Mouse (Mus musculus) thymus, postnatal 10 days (tissue): ENCODE measurements around the gene Gm42421.

Source experiments
- DNase-seq, 2 experiments: peaks; one replicate each; pipeline ENCODE4 v3.0.0; 2021; ENCODE audit warnings: low spot score in 2 of 2

The Gm42421 gene

DNA sequence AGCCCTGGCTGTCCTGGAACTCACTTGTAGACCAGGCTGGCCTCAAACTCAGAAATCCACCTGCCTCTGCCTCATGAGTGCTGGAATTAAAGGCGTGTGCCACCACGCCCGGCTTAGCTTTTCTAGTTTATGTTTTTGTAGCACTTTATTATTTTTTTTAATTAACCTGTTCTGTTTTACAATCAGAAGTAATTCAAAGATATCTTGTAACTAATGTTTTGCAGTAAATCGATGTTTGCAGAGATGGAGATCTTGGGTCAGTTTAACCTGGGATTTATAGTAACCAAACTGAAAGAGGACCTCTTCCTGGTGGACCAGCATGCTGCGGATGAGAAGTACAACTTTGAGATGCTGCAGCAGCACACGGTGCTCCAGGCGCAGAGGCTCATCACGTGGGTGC is at the start of gene Gm42421:
Gene Gm42421 (plus strand): TSS at position 301 of the 400 bp plus-strand sequence.
- DNase-seq = no peak

- no peak for DNase-seq
Observed at GRCm38 (mm10) chr5:143885274-143885673, 42.7 kb upstream of the Gm42421 start.

DNA sequence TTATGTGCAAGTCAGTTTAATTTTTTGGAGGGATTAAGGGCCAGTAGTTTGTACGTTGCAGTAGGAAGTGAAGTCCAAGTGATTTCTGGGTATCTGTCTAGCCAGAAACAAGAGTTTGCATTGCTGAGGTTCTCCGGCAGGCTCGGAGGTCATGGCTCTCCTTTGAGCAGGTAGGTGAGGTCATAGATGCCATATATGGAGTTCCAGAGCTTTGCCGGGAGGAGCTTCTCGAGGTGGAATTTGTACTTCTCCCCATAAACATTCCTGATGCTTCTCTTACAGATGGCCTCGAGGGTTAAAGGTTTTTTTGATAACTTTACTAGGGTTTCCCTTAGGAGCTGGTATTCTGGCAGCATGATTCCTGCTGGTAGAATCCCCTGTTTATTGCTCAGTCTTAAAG is 37.2 kb upstream of the Gm42421 start:
- DNase-seq = no peak

DNA sequence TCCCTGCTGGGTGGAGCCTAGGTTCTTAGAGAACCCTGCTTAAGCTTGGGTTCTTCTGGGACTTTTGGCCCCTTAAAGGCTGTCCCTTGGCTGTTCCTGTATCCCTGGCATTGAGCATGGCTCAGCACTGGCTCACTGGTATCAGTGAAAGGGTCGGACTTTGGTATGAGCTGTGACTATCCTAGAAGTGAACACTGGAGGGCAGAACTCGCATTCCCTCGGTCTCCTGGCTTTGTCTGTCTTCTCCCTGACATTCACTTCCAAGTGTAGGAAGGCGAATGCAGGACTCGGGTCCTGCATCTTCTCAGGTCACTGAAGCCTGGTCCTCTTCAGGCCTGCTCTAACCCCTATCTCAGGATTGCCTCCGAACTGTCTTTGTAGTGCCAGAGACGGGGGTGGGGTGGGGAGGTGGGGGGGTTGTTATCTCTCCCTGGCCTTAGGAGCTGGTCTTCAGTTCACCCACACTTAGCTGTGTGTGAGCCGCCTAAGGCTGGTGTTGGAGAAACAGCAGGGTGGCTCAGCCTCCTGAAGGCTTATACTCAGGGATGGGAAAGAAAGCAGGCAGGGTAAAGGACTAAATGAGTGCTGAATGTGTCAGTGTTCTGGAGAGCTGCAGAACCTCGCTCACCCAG is 35.6 kb upstream of the Gm42421 start:
- DNase-seq = no peak

- no peak for DNase-seq
Observed at GRCm38 (mm10) chr5:143893396-143893795, 34.6 kb upstream of the Gm42421 start.

GRCm38 (mm10) chr5:143897635-143898330 is 30.2 kb upstream of the Gm42421 start, which contains the start of gene Ankrd61:
Gene Ankrd61 (minus strand): TSS chr5:143897685.
- DNase-seq = no peak

DNA sequence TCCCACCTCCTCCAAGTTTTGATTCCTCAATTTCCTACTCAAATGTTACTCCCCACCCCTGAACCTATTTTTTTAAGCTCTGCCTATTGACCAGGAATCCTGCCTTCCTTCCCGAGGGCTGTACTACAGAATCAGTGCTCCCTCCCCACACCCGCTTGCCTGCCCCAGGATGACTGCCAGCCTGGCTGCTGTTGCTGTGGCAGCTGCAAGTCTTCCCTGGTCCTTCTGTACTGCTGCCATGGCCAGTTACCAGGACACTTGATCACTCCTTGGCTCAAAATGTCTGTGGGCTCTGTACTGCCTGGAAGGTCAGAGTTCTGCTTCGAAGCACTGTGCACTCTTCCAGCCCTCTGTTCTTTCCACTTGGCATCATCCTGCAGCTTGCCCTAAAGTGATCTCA is 25.9 kb upstream of the Gm42421 start:
- DNase-seq = no peak

- DNase-seq = no peak
Observed at GRCm38 (mm10) chr5:143903813-143904212, 24.2 kb upstream of the Gm42421 start.

GRCm38 (mm10) chr5:143906429-143906828 is 21.5 kb upstream of the Gm42421 start:
- no peak for DNase-seq

DNA sequence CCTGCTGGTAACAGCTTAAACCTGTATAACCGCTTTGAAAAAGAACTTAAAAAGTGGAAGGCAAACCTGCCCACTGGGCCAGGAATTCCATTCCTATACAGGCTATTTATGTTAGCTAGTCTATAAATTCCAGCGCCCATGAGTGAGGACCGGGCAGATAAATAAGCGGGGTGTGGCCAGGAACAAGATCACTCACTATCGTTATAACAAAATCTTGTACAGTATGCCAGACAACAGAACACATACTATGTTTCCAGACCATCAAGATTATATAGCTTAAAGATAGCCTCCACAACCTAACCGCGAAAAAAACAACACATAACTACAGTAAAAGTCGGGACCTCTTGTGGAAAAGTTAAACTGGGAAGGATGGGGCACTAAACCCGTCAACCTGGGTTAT is 19.0 kb upstream of the Gm42421 start:
- DNase-seq = no peak

DNA sequence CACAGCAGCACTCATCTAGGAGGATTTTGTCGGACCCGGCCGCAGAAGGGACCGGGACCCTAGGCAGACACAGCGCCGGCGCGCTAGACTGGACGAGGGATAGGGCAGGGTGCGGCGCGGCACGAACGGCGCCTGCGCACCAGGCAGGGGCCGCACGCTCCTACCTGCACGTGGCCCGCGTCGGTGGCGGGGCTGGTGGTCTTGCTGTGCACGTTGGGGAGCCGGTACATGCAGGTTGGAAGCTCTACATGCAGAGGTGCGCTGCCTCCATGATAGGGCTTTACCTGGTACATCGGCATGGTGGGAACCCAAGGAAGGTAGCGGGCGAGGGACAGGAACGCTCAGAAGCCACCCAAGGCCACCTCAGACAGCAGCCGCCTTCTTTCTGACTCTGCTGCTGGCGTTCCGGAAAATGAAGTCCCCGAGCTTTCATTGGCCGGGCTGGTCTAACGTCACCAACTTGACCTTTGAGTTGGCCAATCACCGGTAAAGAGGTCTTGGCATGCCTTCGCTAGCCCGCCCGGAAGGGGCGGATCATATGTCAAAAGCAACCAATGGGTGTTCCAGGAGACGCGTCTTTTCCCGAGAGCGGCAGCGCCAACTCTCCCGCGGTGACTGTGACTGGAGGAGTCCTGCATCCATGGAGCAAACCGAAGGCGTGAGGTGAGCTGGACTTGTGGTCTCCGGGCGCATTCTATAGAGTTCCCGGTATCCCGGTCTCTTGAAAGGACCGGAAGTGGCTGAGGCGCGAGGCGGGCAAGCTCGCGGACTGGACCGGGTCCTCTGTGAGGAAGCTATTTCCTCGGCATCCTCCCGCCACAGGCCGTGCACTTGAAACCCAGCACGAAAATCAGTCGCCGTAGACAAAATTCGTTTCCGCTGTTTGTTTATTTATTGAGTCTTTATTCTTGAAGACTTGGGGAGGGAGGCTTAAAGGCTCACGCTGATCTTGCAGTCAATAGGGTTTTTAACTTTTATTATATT is 18.3 kb upstream of the Gm42421 start, which contains the start of the genes Aimp2 and Pms2:
Gene Aimp2 (minus strand): TSS at position 431 of the 984 bp plus-strand sequence.
Gene Pms2 (plus strand): TSS at position 548 of the 984 bp plus-strand sequence.
- DNase-seq = peak; percentile 89 to 91

DNA sequence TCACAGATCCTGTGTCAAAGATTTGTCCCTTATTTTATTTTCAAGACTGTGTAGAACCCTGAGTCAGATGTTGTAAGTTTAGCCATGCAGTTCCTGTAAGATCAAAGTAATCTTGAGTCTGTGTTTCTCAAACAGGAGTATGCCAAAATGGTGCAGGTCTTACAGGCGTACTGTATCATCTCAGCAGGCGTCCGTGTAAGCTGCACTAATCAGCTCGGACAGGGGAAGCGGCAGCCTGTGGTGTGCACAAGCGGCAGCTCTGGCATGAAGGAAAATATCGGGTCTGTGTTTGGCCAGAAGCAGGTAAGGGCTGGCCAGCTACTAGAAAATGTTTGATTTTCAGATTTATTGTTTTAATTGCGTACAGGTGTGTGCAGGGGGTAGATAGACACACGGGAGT is 11.8 kb upstream of the Gm42421 start:
- no peak for DNase-seq

DNA sequence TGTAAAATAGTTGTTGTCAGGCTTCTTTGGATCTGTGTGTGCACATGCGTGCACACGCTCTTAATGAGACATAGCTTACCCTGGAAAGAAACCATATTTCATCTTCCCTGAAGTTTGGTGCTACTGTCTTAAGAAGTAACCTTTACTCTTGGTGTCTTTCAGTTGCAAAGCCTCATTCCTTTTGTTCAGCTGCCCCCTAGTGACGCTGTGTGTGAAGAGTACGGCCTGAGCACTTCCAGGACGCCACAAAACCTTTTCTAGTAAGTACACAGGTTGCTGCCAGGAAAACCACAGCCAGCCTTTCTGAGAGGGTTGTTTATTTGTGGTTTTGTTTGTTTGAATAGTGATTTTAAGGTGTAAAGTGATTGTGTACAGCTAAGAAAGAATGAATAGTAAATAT is 10.6 kb upstream of the Gm42421 start:
- DNase-seq = peak in 1 of 2 experiments; percentile 57

DNA sequence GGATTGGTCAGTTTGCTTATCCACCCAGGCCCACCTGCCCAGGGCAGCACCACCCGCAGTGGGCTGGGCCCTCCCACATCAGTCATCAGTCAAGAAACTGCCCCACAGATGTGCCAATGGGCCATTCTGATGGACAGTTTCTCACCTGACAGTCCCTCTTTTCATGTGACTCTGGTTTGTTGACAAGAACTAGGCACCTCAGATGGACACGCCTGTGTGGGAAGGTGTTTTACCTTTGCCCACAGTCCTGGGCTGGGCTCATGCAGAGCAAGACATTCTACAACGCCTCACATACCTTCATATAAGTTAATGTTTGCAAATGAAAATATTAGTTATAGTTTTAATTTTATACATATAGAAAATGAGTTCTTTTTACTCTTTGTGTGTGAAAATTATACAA is 9.9 kb upstream of the Gm42421 start:
- DNase-seq = no peak

DNA sequence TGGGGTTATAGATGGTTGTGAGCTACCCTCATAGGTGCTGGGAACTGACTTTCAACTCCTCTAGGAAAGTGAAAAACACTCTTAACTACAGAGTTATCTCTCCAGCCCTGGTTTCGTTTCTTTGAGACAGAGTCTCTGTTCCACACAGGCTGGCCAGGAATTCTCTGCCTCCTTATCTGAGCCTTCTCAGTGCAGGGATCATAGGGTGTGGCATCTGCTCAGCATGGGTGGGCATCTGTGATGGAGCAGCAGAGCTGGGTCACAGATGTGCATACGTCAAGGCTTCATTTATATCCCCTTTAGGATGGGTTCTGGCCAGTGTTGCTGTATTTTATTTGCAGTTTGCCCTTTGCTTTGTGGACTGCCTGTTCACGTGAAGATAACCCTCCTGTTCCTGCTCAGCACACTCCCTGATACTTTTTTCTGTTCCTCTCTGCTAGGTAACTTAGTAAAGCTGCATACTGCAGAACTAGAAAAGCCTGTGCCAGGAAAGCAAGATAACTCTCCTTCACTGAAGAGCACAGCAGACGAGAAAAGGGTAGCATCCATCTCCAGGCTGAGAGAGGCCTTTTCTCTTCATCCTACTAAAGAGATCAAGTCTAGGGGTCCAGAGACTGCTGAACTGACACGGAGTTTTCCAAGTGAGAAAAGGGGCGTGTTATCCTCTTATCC is 3.1 kb upstream of the Gm42421 start:
- DNase-seq = no peak

DNA sequence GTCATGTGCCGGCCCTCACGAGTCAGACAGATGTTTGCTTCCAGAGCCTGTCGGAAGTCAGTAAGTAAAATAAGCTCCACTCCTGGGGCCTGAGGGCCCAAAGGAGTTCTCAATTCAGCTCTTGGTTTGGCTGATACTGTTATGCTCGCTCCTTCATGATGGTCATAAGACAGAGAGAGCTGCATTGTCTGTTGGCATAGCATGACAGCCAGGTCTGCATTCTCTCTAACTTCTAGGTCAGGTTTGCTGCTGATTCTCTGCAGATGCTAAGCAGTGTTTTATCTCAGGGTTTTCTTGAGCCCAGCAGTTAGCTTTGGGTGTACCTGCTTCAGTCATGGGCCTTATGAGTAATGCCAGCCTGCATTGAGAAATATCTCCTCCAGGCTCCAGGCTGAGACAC is 1.3 kb downstream of the Gm42421 start:
- no peak for DNase-seq

DNA sequence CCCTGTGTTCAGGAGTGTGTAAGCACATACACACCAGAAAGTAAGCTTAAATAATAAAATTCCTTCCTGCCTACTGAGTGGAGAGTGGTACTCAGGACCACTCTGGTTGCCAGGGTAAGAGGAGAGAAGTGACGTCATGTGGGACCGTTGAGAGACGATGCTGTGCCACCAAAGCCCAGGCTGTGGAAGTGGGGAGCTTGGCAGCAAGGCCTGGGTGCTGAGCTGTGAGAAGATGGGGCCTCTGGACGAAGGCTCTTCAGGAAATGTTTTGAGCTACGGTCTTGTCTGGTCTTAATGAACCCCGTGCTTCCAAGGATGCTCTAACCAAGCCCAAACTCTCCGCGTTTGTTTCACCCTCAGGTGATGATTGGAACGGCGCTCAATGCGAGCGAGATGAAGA is 2.7 kb downstream of the Gm42421 start:
- DNase-seq = no peak

- DNase-seq = no peak
Observed at GRCm38 (mm10) chr5:143931863-143932580, 4.0 kb downstream of the Gm42421 start.

GRCm38 (mm10) chr5:143932831-143933230 is 4.9 kb downstream of the Gm42421 start, which contains the start of gene Rsph10b:
Gene Rsph10b (plus strand): TSS chr5:143933035.
- DNase-seq = no peak

- DNase-seq = no peak
Observed at GRCm38 (mm10) chr5:143933414-143933813, 5.4 kb downstream of the Gm42421 start.

- DNase-seq = no peak
Observed at GRCm38 (mm10) chr5:143933875-143934274, 5.9 kb downstream of the Gm42421 start.
